Mouse (Mus musculus) embryonic facial prominence, embryonic 10.5 days (tissue): Measurements from ENCODE around the gene Nln. TPM values are rescaled to one million over a fixed set of nuclear protein-coding genes. Genes with fewer than 3 reads are reported as not detected.

Experiments
- DNase-seq: peaks from one replicate; pipeline ENCODE4 v3.0.0-alpha.2; 2017; ENCODE audit warnings: low spot score
- H3K27ac ChIP-seq: fragments of 300-500 bp; sonication (generic); replicated peaks from 2 replicates; pipeline ENCODE4 v1.5.1; 2016; ENCODE audit warnings: mild to moderate bottlenecking
- H3K27me3 ChIP-seq: fragments of 300-500 bp; sonication (generic); replicated peaks from 2 replicates; pipeline ENCODE4 v1.6.1; 2016; ENCODE audit warnings: low read depth, mild to moderate bottlenecking; ENCODE audit not compliant: poor library complexity, severe bottlenecking
- H3K36me3 ChIP-seq: fragments of 300-500 bp; sonication (generic); replicated peaks from 2 replicates; pipeline ENCODE4 v1.6.1; 2016; ENCODE audit warnings: mild to moderate bottlenecking, moderate library complexity
- H3K4me1 ChIP-seq: fragments of 300-500 bp; sonication (generic); 2 replicates; pipeline ENCODE4 v1.6.1; 2016
- H3K4me3 ChIP-seq: fragments of 300-500 bp; sonication (generic); 2 replicates; pipeline ENCODE4 v1.5.1; 2016; ENCODE audit warnings: mild to moderate bottlenecking, moderate library complexity
- H3K9me3 ChIP-seq: fragments of 300-500 bp; sonication (generic); 2 replicates; pipeline ENCODE4 v1.6.1; 2016; ENCODE audit warnings: mild to moderate bottlenecking
- WGBS: fragments of 180-500 bp; shearing (Covaris S2); methylation state at CpG from one replicate; pipeline ENCODE4 v1.1.7; 2016; 5-methylcytosine and 5-hydroxymethylcytosine counted together
- polyA plus RNA-seq: library from polyadenylated mRNA; unstranded; fragments of >200 nt; fragmentation: Nextera tagmentation; extraction: Ambion mirVana; gene quantifications from 2 replicates; pipeline ENCODE4 v1.2.1, GENCODE M21; 2016

Gene Nln
- polyA plus RNA-seq, 1 experiment from 2014 or later, result 20.2 TPM

DNA sequence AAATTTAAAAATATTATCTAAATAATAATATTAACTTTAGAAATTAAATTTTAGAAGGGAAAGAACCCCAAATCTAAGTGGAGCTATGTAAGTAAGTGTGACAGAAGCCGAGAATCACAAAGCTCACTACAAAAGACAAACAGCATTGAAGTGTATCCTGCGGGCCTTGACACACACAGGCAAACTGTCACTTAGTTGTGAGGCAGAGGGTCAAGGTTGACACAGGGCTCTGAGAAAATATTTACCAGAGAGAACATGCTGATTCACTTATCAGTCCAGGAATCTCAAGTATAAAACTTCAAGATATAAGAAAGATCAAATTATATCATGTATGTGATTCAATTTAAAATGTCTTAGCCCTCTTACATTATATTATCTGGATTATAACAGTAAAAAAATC is 85.1 kb downstream of the Nln start:
- 77% methylated on average over 2 of the region's 2 CpGs for WGBS
- peaks cover 6% of the 10 kb centered on the region for H3K9me3 ChIP-seq
- no peak for DNase-seq
- H3K27ac ChIP-seq, result no peak overlapping the region
- H3K27me3 ChIP-seq, result no peaks in the 10 kb centered on the region
- H3K4me3 ChIP-seq, result no peak overlapping the region
- H3K4me1 ChIP-seq, result peaks cover 41% of the 10 kb centered on the region
- H3K36me3 ChIP-seq, result peaks cover 13% of the 10 kb centered on the region

DNA sequence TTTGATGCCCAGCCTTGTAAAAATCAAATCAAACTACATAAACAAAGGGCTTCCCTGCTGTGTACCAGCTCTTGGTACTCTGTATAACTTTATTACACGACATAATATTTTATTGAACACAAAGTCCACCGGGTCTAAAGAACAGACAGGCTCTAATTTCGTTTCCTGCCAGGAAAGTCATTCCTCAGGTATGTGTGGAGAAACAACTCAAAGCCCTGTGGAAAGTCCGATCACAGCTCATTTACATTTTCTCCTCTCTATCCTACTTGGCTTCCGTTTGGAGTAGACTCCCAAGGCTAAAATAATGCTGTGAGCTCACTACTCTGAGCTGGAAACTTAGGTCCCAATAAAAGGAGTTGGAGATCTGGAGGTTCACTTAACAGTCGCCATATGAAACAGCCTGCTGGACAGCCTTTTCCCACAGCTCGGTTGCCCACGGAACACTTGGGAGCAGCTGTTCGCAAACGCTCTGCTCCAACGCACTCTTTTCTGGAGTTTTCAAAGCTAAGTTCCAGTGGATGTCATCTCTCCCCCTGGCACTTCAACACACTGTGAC is 86.0 kb downstream of the Nln start:
- H3K4me3 ChIP-seq, result no peak overlapping the region
- no peaks in the 10 kb centered on the region for H3K27me3 ChIP-seq
- no peak overlapping the region for H3K27ac ChIP-seq
- peaks cover 41% of the 10 kb centered on the region for H3K4me1 ChIP-seq
- WGBS, result 76% methylated on average over 11 of the region's 11 CpGs
- no peak for DNase-seq
- peaks cover 6% of the 10 kb centered on the region for H3K9me3 ChIP-seq
- H3K36me3 ChIP-seq, result peaks cover 13% of the 10 kb centered on the region

DNA sequence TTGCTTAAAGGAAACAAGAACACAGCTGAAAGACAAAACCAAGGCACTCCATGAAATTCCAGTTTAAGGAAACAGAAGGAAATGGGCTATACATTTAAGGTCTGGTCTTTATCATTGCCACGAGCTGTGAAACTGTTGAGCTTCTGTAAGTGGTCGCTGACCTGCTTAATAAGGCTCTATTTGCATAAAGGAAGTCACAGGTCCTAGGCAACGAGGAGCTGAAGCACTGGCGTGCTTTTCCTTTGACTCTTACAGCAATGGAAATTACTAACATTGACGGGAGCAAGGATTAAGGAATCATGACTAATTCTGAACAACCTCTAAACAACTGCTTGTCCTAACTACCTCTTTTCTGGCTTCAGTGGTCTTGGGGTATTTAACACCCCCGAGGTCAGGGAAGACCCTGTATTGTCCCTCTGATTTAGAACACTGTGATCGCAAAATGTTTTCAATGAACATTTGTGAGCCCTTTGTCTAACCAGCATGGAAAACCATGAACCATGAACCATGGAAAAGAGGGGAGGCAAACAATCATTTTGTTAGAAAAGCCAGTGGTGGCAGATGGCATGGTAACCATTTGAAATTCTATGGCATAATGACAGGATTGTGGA is 90.8 kb downstream of the Nln start:
- DNase-seq, result no peak
- Histone ChIP-seq H3K27me3 (no peaks in the 10 kb centered on the region), H3K27ac (no peak overlapping the region), H3K36me3 (peaks cover 13% of the 10 kb centered on the region), H3K9me3 (peaks cover 6% of the 10 kb centered on the region), H3K4me1 (peaks cover 12% of the 10 kb centered on the region), H3K4me3 (no peak overlapping the region)
- WGBS, result 67% methylated on average over 7 of the region's 7 CpGs

DNA sequence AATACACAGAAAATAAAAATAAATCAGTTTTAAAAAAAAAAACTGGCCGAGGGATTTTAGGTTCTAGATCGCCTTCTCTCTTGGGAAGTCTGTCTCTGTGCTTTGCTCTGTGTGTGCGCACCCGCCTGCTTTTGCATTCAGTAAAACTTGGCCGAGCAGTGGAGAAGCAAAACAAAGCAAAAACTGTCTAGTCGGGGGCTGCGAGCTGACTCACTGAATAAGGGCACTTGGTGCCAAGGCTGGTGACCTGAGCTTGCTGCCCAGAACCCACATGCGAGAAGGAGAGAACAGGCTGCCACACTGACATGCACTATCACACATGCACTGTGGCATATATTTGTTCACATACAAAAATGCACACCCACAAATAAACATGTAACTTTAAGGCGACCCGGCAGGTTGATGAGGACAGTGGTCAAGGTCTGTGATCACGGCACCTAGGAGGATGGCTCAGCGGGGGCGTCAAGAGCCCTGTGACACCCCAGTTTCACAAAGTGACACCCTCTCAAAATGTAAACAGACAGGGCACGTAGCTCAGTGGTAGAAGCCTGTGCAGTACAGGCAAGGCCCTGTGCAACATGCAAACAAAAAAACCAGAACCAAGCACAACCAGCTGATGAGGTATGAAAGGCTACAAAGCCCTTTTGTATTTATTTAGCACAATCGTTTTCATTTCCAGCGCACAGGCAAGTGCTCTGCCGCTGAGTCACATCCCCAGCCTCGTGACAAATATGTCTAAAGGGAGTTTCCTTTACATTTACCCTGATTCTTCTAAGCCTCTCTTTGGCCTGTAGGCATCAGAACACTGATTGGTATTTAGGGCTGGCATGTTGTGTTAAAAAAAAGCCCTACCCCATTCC is 93.9 kb downstream of the Nln start:
- Histone ChIP-seq H3K9me3 (peaks cover 6% of the 10 kb centered on the region), H3K4me3 (no peak overlapping the region), H3K36me3 (peaks cover 8% of the 10 kb centered on the region), H3K27me3 (no peaks in the 10 kb centered on the region), H3K27ac (no peak overlapping the region), H3K4me1 (peaks cover 8% of the 10 kb centered on the region; the same call in 1 of the 2 replicates)
- DNase-seq, result no peak
- WGBS, result 90% methylated on average over 18 of the region's 18 CpGs

DNA sequence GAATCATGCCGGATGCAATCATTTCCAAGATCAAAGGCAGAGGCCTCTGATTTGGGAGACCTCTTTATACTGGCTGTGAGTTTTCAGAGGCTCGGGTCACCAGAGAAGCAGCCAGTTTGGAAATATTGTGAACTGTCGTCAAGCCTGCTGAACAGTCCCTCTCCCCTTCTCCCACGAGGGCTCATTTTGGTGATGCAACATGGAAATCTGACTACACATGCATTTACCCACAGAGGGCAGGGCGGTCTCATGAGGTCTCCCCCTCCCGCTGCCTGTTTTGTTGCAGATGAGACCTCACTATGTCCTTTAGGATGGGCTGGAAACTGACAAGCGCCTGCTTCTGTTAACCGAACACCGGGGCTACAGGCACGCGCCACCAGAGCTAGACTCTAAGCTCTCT is 95.4 kb downstream of the Nln start:
- Histone ChIP-seq H3K36me3 (no peaks in the 10 kb centered on the region), H3K27me3 (no peaks in the 10 kb centered on the region), H3K4me3 (no peak overlapping the region), H3K9me3 (no peaks in the 10 kb centered on the region), H3K4me1 (peaks cover 8% of the 10 kb centered on the region; the same call in 1 of the 2 replicates), H3K27ac (no peak overlapping the region)
- WGBS, result 85% methylated on average over 11 of the region's 11 CpGs
- DNase-seq, result no peak

DNA sequence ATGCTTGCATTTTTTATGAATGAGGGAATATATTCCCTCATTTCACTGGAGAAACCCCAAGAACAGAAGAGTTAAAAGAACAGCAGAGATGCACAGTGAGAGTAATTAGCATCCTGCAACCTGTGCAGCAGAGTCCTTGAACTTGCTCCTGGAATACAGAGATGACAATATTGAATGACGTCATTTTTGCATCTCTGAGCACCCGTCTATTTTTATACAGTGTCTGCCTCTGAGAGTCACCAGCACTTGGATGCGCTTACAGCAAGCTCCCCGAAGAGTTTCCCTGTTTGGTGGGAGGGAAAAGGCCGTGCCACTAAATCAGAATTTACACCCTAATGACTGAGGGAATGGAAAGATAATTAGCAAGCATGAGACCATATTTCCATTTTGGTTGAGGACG is 96.0 kb downstream of the Nln start:
- WGBS, result 84% methylated on average over 6 of the region's 6 CpGs
- Histone ChIP-seq H3K27ac (no peak overlapping the region), H3K36me3 (no peaks in the 10 kb centered on the region), H3K4me1 (peaks cover 8% of the 10 kb centered on the region; the same call in 1 of the 2 replicates), H3K4me3 (no peak overlapping the region), H3K9me3 (no peaks in the 10 kb centered on the region), H3K27me3 (no peaks in the 10 kb centered on the region)
- no peak for DNase-seq

DNA sequence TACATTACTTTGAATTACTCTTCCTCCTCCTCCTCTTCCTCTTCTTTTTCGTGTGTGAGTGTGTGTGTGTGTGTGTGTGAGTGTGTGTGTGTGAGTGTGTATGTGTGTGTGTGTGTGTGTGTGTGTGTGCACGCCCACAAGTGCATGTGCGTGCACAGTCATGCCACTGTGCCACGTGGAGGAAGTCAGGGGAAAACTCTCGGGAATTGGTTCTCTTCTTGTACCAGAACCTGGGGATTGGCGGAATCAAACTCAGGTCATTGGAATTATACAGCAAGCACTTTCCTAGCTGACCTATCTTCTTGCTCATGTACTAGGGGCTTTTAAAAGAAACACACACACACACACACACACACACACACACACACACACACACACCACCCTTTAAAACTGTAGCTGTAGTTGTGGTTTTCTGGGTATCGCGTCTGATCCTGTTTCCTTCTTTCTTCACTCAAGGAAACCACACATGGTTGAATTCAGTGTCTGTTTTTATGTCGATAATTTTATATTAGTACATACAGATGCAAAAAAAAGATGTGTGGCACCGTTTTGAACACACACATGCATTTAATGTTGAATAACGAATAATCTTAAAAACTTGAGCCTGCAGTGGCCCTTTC is 97.1 kb downstream of the Nln start:
- no peak for DNase-seq
- H3K27ac ChIP-seq, result no peak overlapping the region
- WGBS, result 89% methylated on average over 11 of the region's 11 CpGs
- no peaks in the 10 kb centered on the region for H3K27me3 ChIP-seq
- H3K4me1 ChIP-seq, result peaks cover 8% of the 10 kb centered on the region; the same call in 1 of the 2 replicates
- no peaks in the 10 kb centered on the region for H3K36me3 ChIP-seq
- no peaks in the 10 kb centered on the region for H3K9me3 ChIP-seq
- no peak overlapping the region for H3K4me3 ChIP-seq

DNA sequence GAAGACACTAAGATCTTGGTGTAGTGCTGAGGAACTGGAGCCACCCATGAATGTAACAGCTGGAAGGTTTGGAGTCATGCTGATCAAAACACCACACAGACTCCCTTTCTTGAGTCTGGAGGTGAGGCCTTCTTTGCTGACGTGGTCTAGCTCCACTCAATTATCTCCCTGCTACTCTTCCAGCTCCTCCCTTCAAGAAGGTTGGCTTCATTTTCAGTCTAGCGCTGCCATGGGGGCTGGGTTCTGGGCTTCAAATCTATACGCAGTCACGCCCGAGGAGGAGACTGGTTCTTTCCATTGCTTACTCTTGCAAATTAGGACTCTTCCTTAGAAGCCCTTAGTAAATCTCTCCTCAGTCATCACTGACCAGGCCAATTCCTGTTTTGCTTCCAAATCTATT is 98.1 kb downstream of the Nln start:
- WGBS, result 88% methylated on average over 5 of the region's 5 CpGs
- Histone ChIP-seq H3K36me3 (no peaks in the 10 kb centered on the region), H3K9me3 (no peaks in the 10 kb centered on the region), H3K4me1 (peaks cover 8% of the 10 kb centered on the region; the same call in 1 of the 2 replicates), H3K27ac (no peak overlapping the region), H3K4me3 (no peak overlapping the region), H3K27me3 (no peaks in the 10 kb centered on the region)
- DNase-seq, result no peak

DNA sequence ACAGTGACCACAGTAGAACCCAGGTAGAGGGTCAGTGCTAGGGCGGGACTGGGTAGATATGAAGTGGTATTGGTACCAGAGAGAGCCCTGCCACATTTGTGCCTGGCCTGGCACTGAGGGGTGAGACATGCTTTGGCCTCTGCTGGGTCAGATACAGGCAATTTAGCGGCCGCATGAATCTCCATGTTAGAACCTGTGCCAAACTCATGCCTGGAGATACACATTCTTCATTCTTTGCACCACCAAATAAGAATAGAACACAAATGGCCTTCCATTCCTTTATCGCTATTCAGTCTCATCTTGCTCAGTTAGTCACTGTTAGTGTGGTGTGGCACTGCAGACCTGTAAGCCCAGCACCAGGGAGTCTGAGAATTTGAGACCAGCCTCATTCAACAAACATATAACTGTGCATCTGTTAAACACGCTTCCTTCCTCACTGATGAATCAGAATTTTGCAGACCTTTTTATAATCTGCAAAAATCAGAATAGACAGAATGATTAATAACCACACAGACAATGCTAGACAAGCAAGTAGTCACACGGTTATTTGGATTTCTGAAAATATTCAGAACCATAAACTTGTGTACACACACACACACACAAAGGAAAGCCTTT is 104.1 kb downstream of the Nln start:
- no peak overlapping the region for H3K4me3 ChIP-seq
- H3K27me3 ChIP-seq, result no peaks in the 10 kb centered on the region
- H3K36me3 ChIP-seq, result no peaks in the 10 kb centered on the region
- no peaks in the 10 kb centered on the region for H3K9me3 ChIP-seq
- no peaks in the 10 kb centered on the region for H3K4me1 ChIP-seq
- WGBS, result 92% methylated on average over 6 of the region's 6 CpGs
- DNase-seq, result no peak
- no peak overlapping the region for H3K27ac ChIP-seq

DNA sequence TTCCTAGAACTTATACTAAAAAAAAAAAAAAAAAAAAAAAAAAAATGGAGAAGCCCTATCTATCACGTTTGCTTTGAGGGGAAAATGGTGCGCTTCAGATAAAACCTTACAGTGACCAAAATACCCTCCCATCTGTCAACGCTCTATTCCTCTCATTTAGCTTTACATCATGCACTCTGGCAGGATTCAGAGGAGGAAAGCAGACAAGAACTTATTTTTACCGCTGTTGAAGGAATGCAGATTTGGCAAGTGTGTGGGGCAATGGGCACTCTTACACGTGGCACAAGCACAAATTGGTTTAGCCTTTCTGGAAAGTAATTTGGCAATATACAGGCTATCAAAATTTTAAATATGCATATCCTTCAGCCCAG is 115.3 kb downstream of the Nln start:
- WGBS, result 86% methylated on average over 5 of the region's 5 CpGs
- peaks cover 14% of the 10 kb centered on the region for H3K9me3 ChIP-seq
- H3K4me1 ChIP-seq, result no peaks in the 10 kb centered on the region
- peaks cover 7% of the 10 kb centered on the region for H3K27me3 ChIP-seq
- H3K27ac ChIP-seq, result no peak overlapping the region
- no peak for DNase-seq
- no peaks in the 10 kb centered on the region for H3K36me3 ChIP-seq
- no peak overlapping the region for H3K4me3 ChIP-seq

DNA sequence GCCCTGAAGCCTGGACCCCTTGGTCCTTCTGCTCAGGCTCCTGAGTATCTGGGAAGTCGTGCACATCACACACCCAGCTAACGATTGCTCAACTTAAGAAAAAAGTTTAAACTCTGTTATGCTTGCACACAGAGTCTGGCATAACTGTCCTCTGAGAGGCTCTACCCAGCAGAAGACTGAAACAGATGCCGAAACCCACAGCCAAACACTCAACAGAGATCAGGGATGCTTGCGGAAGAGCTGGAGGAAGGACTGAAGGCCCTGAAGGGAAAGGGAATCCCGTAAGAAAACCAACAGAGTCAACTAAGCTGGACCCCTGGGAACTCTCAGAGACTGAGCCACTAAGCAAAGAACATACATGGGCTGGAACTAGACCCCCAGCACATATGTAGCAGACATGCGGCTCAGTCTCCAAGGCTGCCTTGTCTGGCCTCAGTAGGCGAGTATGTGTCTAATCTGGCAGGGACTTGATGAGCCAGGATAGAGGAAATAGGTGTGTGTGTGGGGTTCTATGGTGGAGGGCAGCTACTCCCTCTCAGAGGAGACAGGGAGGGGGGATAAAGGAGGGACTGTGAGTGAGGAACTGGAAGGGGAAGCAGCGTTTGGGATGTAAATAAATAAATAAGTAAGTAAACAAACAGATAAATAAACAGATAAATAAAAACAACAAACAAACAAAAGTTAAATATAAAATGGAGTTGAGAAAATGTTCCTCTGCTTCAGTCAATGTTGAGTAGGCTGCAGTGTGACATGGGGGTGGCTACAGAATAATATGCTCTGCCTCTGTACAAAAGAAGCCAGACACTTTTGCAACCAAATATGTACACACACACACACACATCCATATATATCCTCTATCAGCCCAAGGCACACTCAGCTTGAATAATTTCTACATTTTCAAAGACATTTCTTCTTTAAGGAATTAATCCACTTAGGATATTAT is 116.0 kb downstream of the Nln start:
- Histone ChIP-seq H3K4me1 (no peaks in the 10 kb centered on the region), H3K27ac (no peak overlapping the region), H3K9me3 (peaks cover 16% of the 10 kb centered on the region), H3K4me3 (no peak overlapping the region), H3K27me3 (peaks cover 7% of the 10 kb centered on the region), H3K36me3 (no peaks in the 10 kb centered on the region)
- 76% methylated on average over 8 of the region's 8 CpGs for WGBS
- no peak for DNase-seq
